7 mouse cellular contexts compared by ENCODE assay signal in the genomic region with DNA sequence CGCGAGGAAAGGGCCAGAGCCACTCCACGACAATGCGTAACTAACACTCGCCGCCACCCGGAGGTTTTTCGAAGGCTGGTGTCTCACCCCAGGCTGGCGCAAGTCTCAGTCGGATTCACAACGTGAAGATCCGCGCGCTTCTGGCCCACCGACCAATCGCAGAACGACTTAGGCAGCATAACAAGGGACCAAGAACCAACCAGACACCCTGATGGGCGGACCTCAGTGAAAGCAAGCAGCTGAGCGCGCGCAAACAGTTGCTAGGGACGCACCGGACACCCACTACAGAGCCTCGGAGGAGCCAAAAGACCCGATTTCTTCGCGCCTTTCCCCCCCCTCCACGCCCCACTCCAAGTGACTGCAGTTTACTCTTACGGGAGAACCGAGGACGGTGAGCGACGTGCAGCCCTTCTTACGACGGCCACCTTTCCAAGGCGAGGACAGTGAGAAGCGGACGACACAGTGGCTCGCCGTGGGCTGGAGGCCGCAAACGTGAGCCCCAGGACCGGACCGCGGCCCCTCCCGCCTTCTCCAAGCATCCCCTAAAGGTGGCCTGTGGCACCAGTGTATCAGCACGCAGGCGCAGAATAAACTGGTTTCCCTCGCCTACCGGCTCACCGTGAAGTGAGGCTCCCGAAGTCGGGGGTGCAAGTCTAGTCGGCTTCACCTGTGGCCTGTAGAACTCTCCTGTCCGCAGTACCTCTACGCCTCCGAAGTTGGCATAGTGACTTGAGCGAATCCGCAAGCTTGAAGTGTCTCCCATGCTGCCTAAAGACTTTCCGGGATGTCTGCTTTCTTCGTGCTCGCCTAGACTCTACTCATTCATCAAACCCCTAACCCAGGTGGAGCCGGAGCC. TPM values are rescaled to one million over a fixed set of nuclear protein-coding genes. Genes with fewer than 3 reads are reported as not detected.
DNase-seq lines count a peak whose midpoint lies in the region; ATAC-seq lines count a peak whose summit lies in the region.

A gene (plus strand): TSS at position 207 of the 856 bp plus-strand sequence.
A gene (minus strand): TSS at position 835 of the 856 bp plus-strand sequence.

- ATAC-seq in intestine, embryonic 16.5 days, result peak; percentile 96
- ATAC-seq in midbrain, embryonic 11.5 days (ENCODE audit: low FRiP score), result peak; percentile 93

- H3K9ac ChIP-seq in intestine, embryonic 16.5 days (ENCODE audit: low read depth, low read length), result peak within 1 kb of the TSS; percentile 93
- H3K9ac ChIP-seq in midbrain, embryonic 11.5 days (ENCODE audit: low read length), result peak within 1 kb of the TSS; percentile 87

- peak; percentile 95 for DNase-seq in adrenal gland, adult 8-10 months
- peak; percentile 97 for DNase-seq in embryo, embryonic 9.5 days (ENCODE audit: extremely low spot score)
- peak; percentile 85 to 94 for DNase-seq in gastrocnemius, postnatal 4 days (ENCODE audit: low spot score in 2 of 2)
- peak; percentile 92 to 94 for DNase-seq in left cerebral cortex, postnatal 36 days (ENCODE audit: low spot score in 2 of 2)
- peak; percentile 100 for DNase-seq in midbrain, embryonic 11.5 days (ENCODE audit: low spot score, missing footprints)
- DNase-seq in skeletal muscle tissue, adult 2 months (ENCODE audit: low read depth, low spot score), result peak; percentile 93

- H3K27ac ChIP-seq in intestine, embryonic 16.5 days (ENCODE audit: low read length), result peak within 1 kb of the TSS; percentile 51
- H3K27ac ChIP-seq in midbrain, embryonic 11.5 days (ENCODE audit: low read depth, low read length), result peak within 1 kb of the TSS; percentile 56

- H3K4me2 ChIP-seq in intestine, embryonic 16.5 days (ENCODE audit: low read depth, low read length), result peak within 1 kb of the TSS; percentile 83
- peak within 1 kb of the TSS; percentile 80 for H3K4me2 ChIP-seq in midbrain, embryonic 11.5 days

- WGBS in intestine, embryonic 16.5 days, result under 1% methylated on average over 63 of the region's 63 CpGs
- WGBS in midbrain, embryonic 11.5 days, result under 1% methylated on average over 63 of the region's 63 CpGs

- no peaks in the 10 kb centered on the region for H3K9me3 ChIP-seq in intestine, embryonic 16.5 days (ENCODE audit: control insufficient read depth, low read length)
- H3K9me3 ChIP-seq in midbrain, embryonic 11.5 days (ENCODE audit: control insufficient read depth, low read length), result no peaks in the 10 kb centered on the region

- H3K27me3 ChIP-seq in intestine, embryonic 16.5 days (replicated peaks; ENCODE audit: control insufficient read depth, insufficient read depth, low read length), result no peaks in the 10 kb centered on the region
- H3K27me3 ChIP-seq in midbrain, embryonic 11.5 days (ENCODE audit: control insufficient read depth, insufficient read depth, low read length), result no peaks in the 10 kb centered on the region

- no peaks in the 10 kb centered on the region for H3K36me3 ChIP-seq in intestine, embryonic 16.5 days (ENCODE audit: control insufficient read depth, insufficient read depth, low read length)
- no peaks in the 10 kb centered on the region for H3K36me3 ChIP-seq in midbrain, embryonic 11.5 days (ENCODE audit: control insufficient read depth, insufficient read depth, low read length)

- H3K4me1 ChIP-seq in intestine, embryonic 16.5 days (ENCODE audit: control insufficient read depth, insufficient read depth, low read length), result peaks cover 10% of the 10 kb centered on the region
- H3K4me1 ChIP-seq in midbrain, embryonic 11.5 days (ENCODE audit: control insufficient read depth, insufficient read depth, low read length), result peaks cover 15% of the 10 kb centered on the region

- peak within 1 kb of the TSS; percentile 98 for H3K4me3 ChIP-seq in intestine, embryonic 16.5 days (ENCODE audit: low read length)
- peak within 1 kb of the TSS; percentile 85 for H3K4me3 ChIP-seq in midbrain, embryonic 11.5 days (ENCODE audit: low read depth, low read length)

- intact Hi-C loops in left cerebral cortex, postnatal 36 days (cut with DNase I), result loop anchor here (5.0 to 10.0 kb wide), 3 partner anchors 132 to 172 kb away; a partner anchor contains a TSS

RNA-seq across cellular contexts. Expression of the first gene that starts in this region (rescaled TPM):
- total RNA-seq in adrenal gland, adult 8-10 months (2022), result 10 to 100 TPM; 31.1 to 46.5 (median 35.7) TPM
- 10 to 100 TPM; 27.2 to 27.3 TPM for total RNA-seq in gastrocnemius, postnatal 4 days (2021)
- polyA plus RNA-seq in intestine, embryonic 16.5 days (2015; fragmentation: Nextera tagmentation; extraction: Ambion mirVana), result 50.8 and 58.7 TPM in 2 replicates
- 10 to 100 TPM; 78.7 to 80.3 TPM for total RNA-seq in left cerebral cortex, postnatal 36 days (2021)
- polyA plus RNA-seq in midbrain, embryonic 11.5 days (2014; fragmentation: Nextera tagmentation; extraction: Ambion mirVana), result 88.5 and 94.8 TPM in 2 replicates

RNA-seq across cellular contexts. Expression of the second gene that starts in this region (rescaled TPM):
- total RNA-seq in adrenal gland, adult 8-10 months (2022), result 1 to 10 TPM; 4.9 to 7.9 (median 5.8) TPM
- total RNA-seq in gastrocnemius, postnatal 4 days (2021), result 1 to 10 TPM; 6.0 to 6.4 TPM
- 7.4 and 7.8 TPM in 2 replicates for polyA plus RNA-seq in intestine, embryonic 16.5 days (2015; fragmentation: Nextera tagmentation; extraction: Ambion mirVana)
- total RNA-seq in left cerebral cortex, postnatal 36 days (2021), result 1 to 10 TPM; 5.2 to 5.3 TPM
- polyA plus RNA-seq in midbrain, embryonic 11.5 days (2014; fragmentation: Nextera tagmentation; extraction: Ambion mirVana), result 15.0 and 16.0 TPM in 2 replicates

Comparison
In these comparisons a context has a peak if more than half of its experiments do, and no peak if none do; other contexts are left out.
1. Peak in every context shown above with its lines: DNase-seq, ATAC-seq, H3K4me3 ChIP-seq and H3K27ac ChIP-seq.